Mouse (Mus musculus) thymus, postnatal 0 days (tissue): ENCODE measurements around the gene Gpr150. TPM values are rescaled to one million over a fixed set of nuclear protein-coding genes. Genes with fewer than 3 reads are reported as not detected.

Experiments used
- DNase-seq: peaks from one replicate; pipeline ENCODE4 v3.0.0-alpha.2; 2015; ENCODE audit warnings: low spot score
- polyA plus RNA-seq: library from polyadenylated mRNA; unstranded; fragments of >200 nt; fragmentation: Nextera tagmentation; extraction: Ambion mirVana; gene quantifications from 2 replicates; pipeline ENCODE4 v1.2.1, GENCODE M21; 2015

Gpr150 gene
- polyA plus RNA-seq, 1 experiment from 2014 or later, result 0.36 TPM

GRCm38 (mm10) chr13:76014511-76014910, 42.3 kb downstream of the Gpr150 start:
- DNase-seq, result no peak

Other genes starting within 250 kb of the Gpr150 start
- 42.9 and 46.2 TPM in 2 replicates for gene Glrx, start 217.1 kb downstream of the Gpr150 start, polyA plus RNA-seq
- gene Rhobtb3, start 113.1 kb downstream of the Gpr150 start, polyA plus RNA-seq, result 3.2 and 4.9 TPM in 2 replicates
- gene Spata9, start 89.8 kb downstream of the Gpr150 start, polyA plus RNA-seq, result 0.36 and 0.52 TPM in 2 replicates
- gene Rfesd, start 38.3 kb downstream of the Gpr150 start, polyA plus RNA-seq, result 28.1 and 30.0 TPM in 2 replicates
- gene Arsk, start 41.7 kb upstream of the Gpr150 start, polyA plus RNA-seq, result 4.6 and 5.4 TPM in 2 replicates
- 9.4 and 10.8 TPM in 2 replicates for gene Ttc37, start 41.7 kb upstream of the Gpr150 start, polyA plus RNA-seq
- 0.09 TPM in 2 replicates for gene Fam81b, start 248.1 kb upstream of the Gpr150 start, polyA plus RNA-seq